Mouse (Mus musculus) forebrain, embryonic 14.5 days (tissue): ENCODE results near the gene Grm5. TPM values are rescaled to one million over a fixed set of nuclear protein-coding genes. Genes with fewer than 3 reads are reported as not detected.

Experiments used
- ATAC-seq: fragments of 200-750 bp; cut with Nextera tagmentation; 2 replicates; pipeline ENCODE4 v1.8.0; 2017; ENCODE audit warnings: mild to moderate bottlenecking, moderate library complexity
- DNase-seq: peaks from one replicate; pipeline ENCODE4 v3.0.0-alpha.2; 2015; ENCODE audit warnings: low spot score
- H3K27ac ChIP-seq: fragments of 300-500 bp; sonication (generic); 2 replicates; pipeline ENCODE4 v1.5.1; 2014; ENCODE audit warnings: low read depth, mild to moderate bottlenecking, control low read depth, low read length, moderate library complexity
- H3K27me3 ChIP-seq: fragments of 300-500 bp; sonication (generic); replicated peaks from 2 replicates; pipeline ENCODE4 v1.6.1; 2014; ENCODE audit warnings: low read length, control low read depth, mixed read lengths; ENCODE audit not compliant: control insufficient read depth, insufficient read depth
- H3K36me3 ChIP-seq: fragments of 300-500 bp; sonication (generic); 2 replicates; pipeline ENCODE4 v1.6.1; 2014; ENCODE audit warnings: low read length, control low read depth; ENCODE audit not compliant: control insufficient read depth, insufficient read depth
- H3K4me1 ChIP-seq: fragments of 300-500 bp; sonication (generic); 2 replicates; pipeline ENCODE4 v1.6.1; 2014; ENCODE audit warnings: antibody characterized with exemption, low read length, control low read depth; ENCODE audit not compliant: control insufficient read depth, insufficient read depth
- H3K4me2 ChIP-seq: fragments of 300-500 bp; sonication (generic); 2 replicates; pipeline ENCODE4 v1.6.1; 2014; ENCODE audit warnings: mild to moderate bottlenecking, control low read depth, low read length
- H3K4me3 ChIP-seq: fragments of 300-500 bp; sonication (generic); 2 replicates; pipeline ENCODE4 v1.5.1; 2014; ENCODE audit warnings: low read depth, low read length, control low read depth
- H3K9ac ChIP-seq: fragments of 300-500 bp; sonication (generic); 2 replicates; pipeline ENCODE4 v1.6.1; 2014; ENCODE audit warnings: mild to moderate bottlenecking, low read length, control low read depth, moderate library complexity
- H3K9me3 ChIP-seq: fragments of 300-500 bp; sonication (generic); replicated peaks from 2 replicates; pipeline ENCODE4 v1.6.1; 2016; ENCODE audit warnings: low read length, control low read depth, mixed read lengths; ENCODE audit not compliant: control insufficient read depth
- WGBS: fragments of 180-500 bp; shearing (Covaris S2); extraction: QIAGEN DNeasy Blood & Tissue Kit; methylation state at CpG from one replicate; pipeline ENCODE4 v1.1.7; 2014; 5-methylcytosine and 5-hydroxymethylcytosine counted together
- polyA plus RNA-seq: library from polyadenylated mRNA; unstranded; fragments of >200 nt; fragmentation: Nextera tagmentation; extraction: Ambion mirVana; gene quantifications from 2 replicates; pipeline ENCODE4 v1.2.1, GENCODE M21; 2014

Gene Grm5
- polyA plus RNA-seq, 1 experiment from 2014 or later, result 14.3 TPM

GRCm38 (mm10) chr7:87950205-87950604, 366.2 kb downstream of the Grm5 start:
- Histone ChIP-seq H3K4me3 (no peak overlapping the region), H3K36me3 (no peaks in the 10 kb centered on the region), H3K27ac (no peak overlapping the region), H3K4me1 (no peaks in the 10 kb centered on the region), H3K9me3 (no peaks in the 10 kb centered on the region), H3K9ac (no peak overlapping the region), H3K4me2 (no peak overlapping the region), H3K27me3 (no peaks in the 10 kb centered on the region)
- peak; percentile 48 for DNase-seq
- no peak for ATAC-seq
- WGBS, result 100% methylated on average over 1 of the region's 1 CpGs

DNA sequence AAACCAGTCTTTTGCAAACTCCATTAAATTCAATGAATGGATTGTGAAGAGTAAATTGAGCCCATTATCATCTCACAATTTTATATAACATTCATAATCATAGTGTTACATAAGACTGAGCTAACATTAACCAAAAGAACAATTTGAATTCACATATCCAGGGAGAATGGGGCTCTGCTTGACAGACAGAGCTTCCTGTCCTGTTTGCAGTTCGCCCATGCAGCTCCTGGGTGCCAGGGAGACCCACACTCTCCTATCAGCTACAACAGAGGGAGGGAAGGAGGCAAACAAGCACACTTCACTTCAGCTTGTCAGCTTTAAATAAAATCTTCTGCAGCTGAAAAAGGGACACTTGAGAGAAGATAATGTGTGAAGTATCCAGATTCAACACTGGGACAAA, 389.2 kb downstream of the Grm5 start:
- ATAC-seq (no peak), DNase-seq (no peak)
- no peaks in the 10 kb centered on the region for H3K4me1 ChIP-seq
- H3K27me3 ChIP-seq, result no peaks in the 10 kb centered on the region
- H3K4me3 ChIP-seq, result no peak overlapping the region
- no peak overlapping the region for H3K27ac ChIP-seq
- 47% methylated on average over 1 of the region's 1 CpGs for WGBS
- H3K9me3 ChIP-seq, result no peaks in the 10 kb centered on the region
- H3K9ac ChIP-seq, result no peak overlapping the region
- no peaks in the 10 kb centered on the region for H3K36me3 ChIP-seq
- H3K4me2 ChIP-seq, result no peak overlapping the region

GRCm38 (mm10) chr7:87975041-87975440, 391.1 kb downstream of the Grm5 start:
- no peaks in the 10 kb centered on the region for H3K27me3 ChIP-seq
- 79% methylated on average over 8 of the region's 8 CpGs for WGBS
- H3K4me3 ChIP-seq, result no peak overlapping the region
- no peaks in the 10 kb centered on the region for H3K9me3 ChIP-seq
- H3K4me1 ChIP-seq, result no peaks in the 10 kb centered on the region
- no peaks in the 10 kb centered on the region for H3K36me3 ChIP-seq
- H3K9ac ChIP-seq, result no peak overlapping the region
- no peak for ATAC-seq
- H3K27ac ChIP-seq, result no peak overlapping the region
- H3K4me2 ChIP-seq, result no peak overlapping the region
- DNase-seq, result no peak

DNA sequence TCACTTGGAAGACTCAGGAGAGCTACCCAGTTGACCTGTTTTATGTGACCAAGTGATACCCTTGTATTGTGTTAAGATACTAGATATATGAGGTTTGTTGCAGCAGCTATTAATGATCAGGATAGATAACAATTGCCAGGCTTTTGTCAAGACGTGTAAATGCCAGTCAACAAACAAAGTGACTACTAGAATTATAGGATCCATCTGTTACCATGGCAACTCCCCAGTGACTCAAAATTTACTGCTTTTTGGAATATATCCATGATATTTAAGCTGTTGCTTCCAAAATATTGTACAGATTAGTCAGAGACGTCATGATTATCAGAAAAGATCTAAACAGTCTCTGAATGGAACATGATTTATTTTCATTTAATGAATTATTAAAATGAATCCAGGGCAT, 399.5 kb downstream of the Grm5 start:
- ATAC-seq, result peak; percentile 44; the same call in 1 of the 2 replicates
- Histone ChIP-seq H3K36me3 (no peaks in the 10 kb centered on the region), H3K27me3 (no peaks in the 10 kb centered on the region), H3K9me3 (no peaks in the 10 kb centered on the region), H3K27ac (no peak overlapping the region), H3K4me3 (no peak overlapping the region), H3K9ac (no peak overlapping the region), H3K4me2 (no peak overlapping the region), H3K4me1 (no peaks in the 10 kb centered on the region)
- 76% methylated on average over 2 of the region's 2 CpGs for WGBS
- DNase-seq, result peak; percentile 61

DNA sequence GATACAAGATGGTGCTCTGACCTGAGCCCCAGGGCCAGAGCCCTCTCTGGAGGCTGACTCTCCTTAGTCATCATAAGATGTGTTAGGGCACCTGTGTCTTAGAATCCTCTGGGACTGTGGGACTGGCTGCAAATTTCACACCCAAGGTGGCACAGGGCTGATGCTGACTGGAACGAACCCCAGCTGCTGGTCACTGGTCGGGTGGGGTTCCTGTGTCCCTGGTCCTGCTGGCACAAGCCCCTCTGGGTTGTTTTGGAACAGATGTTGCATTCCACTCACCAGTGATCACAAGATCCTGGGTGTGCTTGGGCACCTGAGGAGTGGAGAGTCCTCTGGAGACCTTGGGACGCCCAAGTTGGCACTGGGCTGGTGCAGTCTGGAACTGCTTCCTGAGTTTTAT, 430.5 kb downstream of the Grm5 start:
- no peak for ATAC-seq
- Histone ChIP-seq H3K4me2 (no peak overlapping the region), H3K4me3 (no peak overlapping the region), H3K27me3 (no peaks in the 10 kb centered on the region), H3K9ac (no peak overlapping the region), H3K36me3 (no peaks in the 10 kb centered on the region), H3K27ac (no peak overlapping the region), H3K4me1 (no peaks in the 10 kb centered on the region), H3K9me3 (no peaks in the 10 kb centered on the region)
- WGBS, result 73% methylated on average over 3 of the region's 3 CpGs
- DNase-seq, result no peak

GRCm38 (mm10) chr7:88027411-88028132, 443.6 kb downstream of the Grm5 start:
- Histone ChIP-seq H3K9ac (no peak overlapping the region), H3K4me2 (no peak overlapping the region), H3K36me3 (no peaks in the 10 kb centered on the region), H3K27me3 (no peaks in the 10 kb centered on the region), H3K4me3 (no peak overlapping the region), H3K27ac (no peak overlapping the region), H3K9me3 (no peaks in the 10 kb centered on the region), H3K4me1 (no peaks in the 10 kb centered on the region)
- peak; percentile 81; the same call in 1 of the 2 replicates for ATAC-seq
- peak; percentile 63 for DNase-seq
- WGBS, result 66% methylated on average over 3 of the region's 3 CpGs

GRCm38 (mm10) chr7:88047366-88047765, 463.4 kb downstream of the Grm5 start:
- ATAC-seq (no peak), DNase-seq (no peak)

GRCm38 (mm10) chr7:88054224-88054938, 470.4 kb downstream of the Grm5 start:
- DNase-seq (no peak), ATAC-seq (no peak)
- H3K4me2 ChIP-seq, result no peak overlapping the region
- H3K27ac ChIP-seq, result no peak overlapping the region
- no peak overlapping the region for H3K4me3 ChIP-seq
- H3K36me3 ChIP-seq, result no peaks in the 10 kb centered on the region
- no peaks in the 10 kb centered on the region for H3K4me1 ChIP-seq
- no peaks in the 10 kb centered on the region for H3K27me3 ChIP-seq
- H3K9me3 ChIP-seq, result no peaks in the 10 kb centered on the region
- WGBS, result 59% methylated on average over 1 of the region's 1 CpGs
- no peak overlapping the region for H3K9ac ChIP-seq

More at GRCm38 (mm10) chr7:88047366-88047765, 463.4 kb downstream of the Grm5 start:
- no peaks in the 10 kb centered on the region for H3K9me3 ChIP-seq
- no peak overlapping the region for H3K27ac ChIP-seq
- no peaks in the 10 kb centered on the region for H3K27me3 ChIP-seq
- H3K4me3 ChIP-seq, result no peak overlapping the region
- no peak overlapping the region for H3K9ac ChIP-seq
- H3K4me1 ChIP-seq, result no peaks in the 10 kb centered on the region
- no peaks in the 10 kb centered on the region for H3K36me3 ChIP-seq
- no peak overlapping the region for H3K4me2 ChIP-seq

GRCm38 (mm10) chr7:88056438-88056837, 472.5 kb downstream of the Grm5 start:
- Histone ChIP-seq H3K9me3 (no peaks in the 10 kb centered on the region), H3K27ac (no peak overlapping the region), H3K27me3 (no peaks in the 10 kb centered on the region), H3K4me3 (no peak overlapping the region), H3K36me3 (no peaks in the 10 kb centered on the region), H3K9ac (no peak overlapping the region), H3K4me1 (no peaks in the 10 kb centered on the region), H3K4me2 (no peak overlapping the region)
- DNase-seq (peak; percentile 3), ATAC-seq (no peak)
- 60% methylated on average over 2 of the region's 2 CpGs for WGBS
